ENCODE assay signal across 16 mouse cellular contexts in genomic region chr10:24373957-24374356, GRCm38 (mm10).
DNase-seq lines count a peak whose midpoint lies in the region; ATAC-seq and TF ChIP-seq lines count a peak whose summit lies in the region.
"Had no signal": no experiment of that assay in that cellular context is flagged by ENCODE, and none has a peak within 500 bp of the region (broad histone marks: within the 10 kb centered on the region; RNA-seq: fewer than 3 reads in every experiment).

No protein-coding gene starts in this region.

- TF ChIP-seq CTCF in intestine, postnatal 0 days (IDR thresholded peaks at IDR 0.05; ENCODE audit: low read depth) = no peak
- no peak for TF ChIP-seq CTCF in lung, adult 2 months (IDR thresholded peaks at IDR 0.05; ENCODE audit: insufficient read depth, low read length)

- no peak for TF ChIP-seq POLR2A in lung, adult 2 months (IDR thresholded peaks at IDR 0.05; ENCODE audit: borderline replicate concordance, extremely low read depth, low read depth, low read length)

- H3K27me3 ChIP-seq in intestine, embryonic 16.5 days (replicated peaks; ENCODE audit: control insufficient read depth, insufficient read depth, low read length) = no peaks in the 10 kb centered on the region
- no peaks in the 10 kb centered on the region for H3K27me3 ChIP-seq in intestine, postnatal 0 days (replicated peaks; ENCODE audit: control insufficient read depth, insufficient read depth, low read length)
- H3K27me3 ChIP-seq in stomach, embryonic 15.5 days (replicated peaks) = no peaks in the 10 kb centered on the region
- H3K27me3 ChIP-seq: embryonic facial prominence, embryonic 12.5 days; forebrain, embryonic 12.5 days had no signal

- H3K36me3 ChIP-seq in intestine, embryonic 16.5 days (ENCODE audit: control insufficient read depth, insufficient read depth, low read length) = no peaks in the 10 kb centered on the region
- no peaks in the 10 kb centered on the region for H3K36me3 ChIP-seq in intestine, postnatal 0 days (ENCODE audit: control insufficient read depth, insufficient read depth)
- H3K36me3 ChIP-seq in stomach, embryonic 15.5 days = no peaks in the 10 kb centered on the region
- H3K36me3 ChIP-seq: embryonic facial prominence, embryonic 12.5 days; forebrain, embryonic 12.5 days had no signal

- peak; percentile 41 for DNase-seq in adrenal gland, postnatal 10 days
- no peak for DNase-seq in adrenal gland, adult 8-10 months
- DNase-seq in lung, postnatal 10 days = peak; percentile 24
- DNase-seq in lung, adult 2 months = no peak
- DNase-seq in layer of hippocampus, adult 8-10 months (ENCODE audit: low spot score in 2 of 2) = no peak
- DNase-seq: adrenal gland, postnatal 25 days; cerebellum, postnatal 25 days; layer of hippocampus, postnatal 36 days; left cerebral cortex, postnatal 4 days; thymus, adult 18-20 months had no signal

- H3K27ac ChIP-seq in intestine, embryonic 16.5 days (ENCODE audit: low read length) = peak overlapping the region; percentile 28; the same call in 1 of the 2 replicates
- no peak overlapping the region for H3K27ac ChIP-seq in intestine, postnatal 0 days (ENCODE audit: low read depth, low read length)
- H3K27ac ChIP-seq in stomach, embryonic 15.5 days = peak overlapping the region; percentile 51; the same call in 1 of the 2 replicates
- H3K27ac ChIP-seq: embryonic facial prominence, embryonic 12.5 days; forebrain, embryonic 12.5 days; liver, embryonic 14.5 days had no signal

- 44% methylated on average over 6 of the region's 6 CpGs for WGBS in intestine, embryonic 16.5 days
- 65% methylated on average over 6 of the region's 6 CpGs for WGBS in intestine, postnatal 0 days
- WGBS in lung, adult 2 months = 19% methylated on average over 6 of the region's 6 CpGs
- WGBS in stomach, embryonic 15.5 days = 32% methylated on average over 6 of the region's 6 CpGs

- H3K4me2 ChIP-seq in intestine, embryonic 16.5 days (ENCODE audit: low read depth, low read length) = no peak overlapping the region
- H3K4me2 ChIP-seq in intestine, postnatal 0 days (replicated peaks; ENCODE audit: low read depth) = no peak overlapping the region
- no peak overlapping the region for H3K4me2 ChIP-seq in stomach, embryonic 15.5 days
- H3K4me2 ChIP-seq: embryonic facial prominence, embryonic 12.5 days; forebrain, embryonic 12.5 days had no signal

- no peaks in the 10 kb centered on the region for H3K4me1 ChIP-seq in intestine, embryonic 16.5 days (ENCODE audit: control insufficient read depth, insufficient read depth, low read length)
- H3K4me1 ChIP-seq in intestine, postnatal 0 days (replicated peaks; ENCODE audit: control insufficient read depth, insufficient read depth, low read length) = no peaks in the 10 kb centered on the region
- no peaks in the 10 kb centered on the region for H3K4me1 ChIP-seq in lung, adult 2 months (ENCODE audit: control insufficient read depth, insufficient read depth, low read length)
- H3K4me1 ChIP-seq in stomach, embryonic 15.5 days = no peaks in the 10 kb centered on the region
- H3K4me1 ChIP-seq: embryonic facial prominence, embryonic 12.5 days; forebrain, embryonic 12.5 days had no signal

- no peak overlapping the region for H3K4me3 ChIP-seq in intestine, embryonic 16.5 days (ENCODE audit: low read length)
- H3K4me3 ChIP-seq in intestine, postnatal 0 days (ENCODE audit: low read depth, low read length) = no peak overlapping the region
- no peak overlapping the region for H3K4me3 ChIP-seq in lung, adult 2 months (replicated peaks; ENCODE audit: extremely low read depth, low read depth, low read length)
- no peak overlapping the region for H3K4me3 ChIP-seq in stomach, embryonic 15.5 days (replicated peaks)
- H3K4me3 ChIP-seq: embryonic facial prominence, embryonic 12.5 days; forebrain, embryonic 12.5 days had no signal

- no peaks in the 10 kb centered on the region for H3K9me3 ChIP-seq in intestine, embryonic 16.5 days (ENCODE audit: control insufficient read depth, low read length)
- no peaks in the 10 kb centered on the region for H3K9me3 ChIP-seq in intestine, postnatal 0 days (ENCODE audit: control insufficient read depth)
- no peaks in the 10 kb centered on the region for H3K9me3 ChIP-seq in stomach, embryonic 15.5 days
- H3K9me3 ChIP-seq: embryonic facial prominence, embryonic 12.5 days; forebrain, embryonic 12.5 days had no signal

- ATAC-seq in intestine, embryonic 16.5 days = no peak
- no peak for ATAC-seq in intestine, postnatal 0 days
- ATAC-seq in stomach, embryonic 15.5 days (ENCODE audit: insufficient read depth, low FRiP score, low read depth) = no peak

- H3K9ac ChIP-seq in intestine, embryonic 16.5 days (ENCODE audit: low read depth, low read length) = no peak overlapping the region
- no peak overlapping the region for H3K9ac ChIP-seq in intestine, postnatal 0 days (ENCODE audit: low read depth, low read length)
- no peak overlapping the region for H3K9ac ChIP-seq in stomach, embryonic 15.5 days
- H3K9ac ChIP-seq: embryonic facial prominence, embryonic 12.5 days; forebrain, embryonic 12.5 days; liver, embryonic 14.5 days had no signal

Comparison
In these comparisons a context has a peak if more than half of its experiments do, and no peak if none do; other contexts are left out.
1. DNase-seq: peak in adrenal gland, postnatal 10 days (single experiment) and lung, postnatal 10 days (single experiment); none in adrenal gland, adult 8-10 months (single experiment), lung, adult 2 months (single experiment) and layer of hippocampus, adult 8-10 months (0 of 2).